Mouse (Mus musculus) kidney, embryonic 15.5 days (tissue): ENCODE results near the gene St6gal1. TPM values are rescaled to one million over a fixed set of nuclear protein-coding genes. Genes with fewer than 3 reads are reported as not detected.

Source experiments
- ATAC-seq: fragments of 200-750 bp; cut with Nextera tagmentation; replicated peaks from 2 replicates; pipeline ENCODE4 v1.8.0; 2017; ENCODE audit warnings: moderate TSS enrichment; ENCODE audit not compliant: low FRiP score
- H3K27ac ChIP-seq: fragments of 300-500 bp; sonication (generic); 2 replicates; pipeline ENCODE4 v1.5.1; 2015; ENCODE audit warnings: mild to moderate bottlenecking, inconsistent platforms
- H3K27me3 ChIP-seq: fragments of 300-500 bp; sonication (generic); 2 replicates; pipeline ENCODE4 v1.6.1; 2015; ENCODE audit warnings: inconsistent platforms
- H3K36me3 ChIP-seq: fragments of 300-500 bp; sonication (generic); 2 replicates; pipeline ENCODE4 v1.6.1; 2015; ENCODE audit warnings: inconsistent platforms
- H3K4me1 ChIP-seq: fragments of 300-500 bp; sonication (generic); 2 replicates; pipeline ENCODE4 v1.6.1; 2015; ENCODE audit warnings: inconsistent platforms
- H3K4me2 ChIP-seq: fragments of 300-500 bp; sonication (generic); 2 replicates; pipeline ENCODE4 v1.6.1; 2015; ENCODE audit warnings: moderate library complexity, mild to moderate bottlenecking, inconsistent platforms
- H3K4me3 ChIP-seq: fragments of 300-500 bp; sonication (generic); replicated peaks from 2 replicates; pipeline ENCODE4 v1.5.1; 2015; ENCODE audit warnings: mild to moderate bottlenecking, inconsistent platforms
- H3K9ac ChIP-seq: fragments of 300-500 bp; sonication (generic); 2 replicates; pipeline ENCODE4 v1.6.1; 2015; ENCODE audit warnings: mild to moderate bottlenecking, inconsistent platforms
- H3K9me3 ChIP-seq: fragments of 300-500 bp; sonication (generic); replicated peaks from 2 replicates; pipeline ENCODE4 v1.6.1; 2016; ENCODE audit warnings: inconsistent platforms
- WGBS: fragments of 180-500 bp; shearing (Covaris S2); methylation state at CpG from one replicate; pipeline ENCODE4 v1.1.7; 2015; ENCODE audit warnings: mixed read lengths; 5-methylcytosine and 5-hydroxymethylcytosine counted together
- polyA plus RNA-seq: library from polyadenylated mRNA; unstranded; fragments of >200 nt; fragmentation: Nextera tagmentation; extraction: Ambion mirVana; gene quantifications from 2 replicates; pipeline ENCODE4 v1.2.1, GENCODE M21; 2015

St6gal1 gene
- polyA plus RNA-seq, 1 experiment from 2014 or later, result 22.6 TPM

DNA sequence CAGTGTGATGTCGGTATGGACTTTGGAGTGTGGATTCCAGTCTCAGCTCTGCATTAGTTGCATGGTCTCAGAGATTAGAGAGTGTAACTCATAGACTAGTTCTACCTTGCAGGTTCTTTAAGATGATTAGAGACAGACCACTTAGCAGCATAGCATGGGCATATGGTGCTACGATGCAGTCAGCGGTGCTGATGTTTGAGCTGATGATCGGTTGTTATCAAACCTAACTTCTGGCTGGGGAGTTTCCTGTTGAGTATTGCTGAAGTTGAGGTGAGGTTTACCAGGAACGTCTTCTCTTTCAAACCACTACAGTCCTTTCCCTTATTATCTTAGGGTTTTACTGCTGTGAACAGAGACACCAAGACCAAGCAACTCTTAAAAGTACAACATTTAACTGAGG, 57.7 kb downstream of the St6gal1 start:
- H3K36me3 ChIP-seq, result no peaks in the 10 kb centered on the region
- WGBS, result 88% methylated on average over 5 of the region's 5 CpGs
- no peak overlapping the region for H3K4me2 ChIP-seq
- no peaks in the 10 kb centered on the region for H3K27me3 ChIP-seq
- 0 out of 2 replicates have a peak, but pooled peaks cover 2% of the 10 kb centered on the region for H3K4me1 ChIP-seq
- no peak overlapping the region for H3K4me3 ChIP-seq
- no peak overlapping the region for H3K27ac ChIP-seq
- ATAC-seq, result no peak
- no peaks in the 10 kb centered on the region for H3K9me3 ChIP-seq
- no peak overlapping the region for H3K9ac ChIP-seq

GRCm38 (mm10) chr16:23282941-23283340, 58.4 kb downstream of the St6gal1 start:
- Histone ChIP-seq H3K4me1 (0 out of 2 replicates have a peak, but pooled peaks cover 2% of the 10 kb centered on the region), H3K9me3 (no peaks in the 10 kb centered on the region), H3K9ac (no peak overlapping the region), H3K27me3 (no peaks in the 10 kb centered on the region), H3K36me3 (no peaks in the 10 kb centered on the region), H3K4me2 (no peak overlapping the region), H3K4me3 (no peak overlapping the region), H3K27ac (no peak overlapping the region)
- 80% methylated on average over 5 of the region's 5 CpGs for WGBS
- no peak for ATAC-seq

GRCm38 (mm10) chr16:23283677-23284076, 59.1 kb downstream of the St6gal1 start:
- Histone ChIP-seq H3K36me3 (no peaks in the 10 kb centered on the region), H3K4me3 (no peak overlapping the region), H3K27me3 (no peaks in the 10 kb centered on the region), H3K9ac (no peak overlapping the region), H3K4me1 (0 out of 2 replicates have a peak, but pooled peaks cover 2% of the 10 kb centered on the region), H3K9me3 (no peaks in the 10 kb centered on the region), H3K4me2 (no peak overlapping the region), H3K27ac (no peak overlapping the region)
- ATAC-seq, result no peak
- WGBS, result 93% methylated on average over 1 of the region's 1 CpGs

- ATAC-seq, result no peak
- Histone ChIP-seq H3K4me1 (0 out of 2 replicates have a peak, but pooled peaks cover 2% of the 10 kb centered on the region), H3K4me2 (no peak overlapping the region), H3K9me3 (no peaks in the 10 kb centered on the region), H3K27ac (no peak overlapping the region), H3K4me3 (no peak overlapping the region), H3K9ac (no peak overlapping the region), H3K27me3 (no peaks in the 10 kb centered on the region), H3K36me3 (no peaks in the 10 kb centered on the region)
- 80% methylated on average over 15 of the region's 15 CpGs for WGBS
These were observed 60.2 kb downstream of the St6gal1 start for GRCm38 (mm10) chr16:23284470-23285394.

GRCm38 (mm10) chr16:23286380-23287097, 62.0 kb downstream of the St6gal1 start:
- no peaks in the 10 kb centered on the region for H3K9me3 ChIP-seq
- no peak overlapping the region for H3K4me3 ChIP-seq
- no peak for ATAC-seq
- H3K4me1 ChIP-seq, result 0 out of 2 replicates have a peak, but pooled peaks cover 2% of the 10 kb centered on the region
- H3K36me3 ChIP-seq, result no peaks in the 10 kb centered on the region
- H3K9ac ChIP-seq, result no peak overlapping the region
- H3K27ac ChIP-seq, result no peak overlapping the region
- H3K4me2 ChIP-seq, result no peak overlapping the region
- H3K27me3 ChIP-seq, result no peaks in the 10 kb centered on the region
- WGBS, result 82% methylated on average over 11 of the region's 11 CpGs

DNA sequence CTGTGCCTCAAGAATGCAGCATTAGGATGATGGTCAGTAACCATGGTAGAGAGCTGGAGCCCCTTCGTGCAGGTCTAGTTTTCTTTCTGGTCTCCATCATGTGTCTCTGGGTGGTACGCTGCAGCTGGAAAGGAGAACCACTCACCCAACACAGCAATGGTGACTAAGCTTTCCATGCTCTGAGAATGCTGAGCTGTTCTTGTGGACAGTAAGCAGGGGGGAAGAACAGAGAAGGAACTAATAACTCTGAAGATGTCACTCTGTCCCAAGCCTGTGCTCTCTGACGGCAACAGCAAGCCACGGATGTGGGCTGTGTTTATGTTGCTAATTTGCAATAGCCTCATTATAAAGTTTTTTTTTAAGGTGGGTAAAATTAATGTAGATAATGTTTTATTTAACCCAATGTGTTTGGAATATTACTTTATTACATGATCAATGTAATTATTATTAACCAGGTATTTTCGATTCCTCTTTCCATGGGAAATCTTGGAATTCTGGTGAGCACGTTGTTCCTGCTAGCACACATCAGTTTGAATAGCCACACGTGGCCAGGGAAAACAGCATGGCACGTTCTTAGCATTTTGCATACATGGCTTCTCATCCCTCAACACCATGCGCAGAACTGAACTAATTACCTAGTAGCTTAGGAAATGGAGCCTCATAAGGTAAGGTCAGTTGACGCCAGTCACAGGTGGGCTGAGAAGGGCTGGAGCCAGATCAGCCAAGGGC, 62.9 kb downstream of the St6gal1 start:
- Histone ChIP-seq H3K27me3 (no peaks in the 10 kb centered on the region), H3K4me3 (no peak overlapping the region), H3K4me1 (0 out of 2 replicates have a peak, but pooled peaks cover 2% of the 10 kb centered on the region), H3K36me3 (no peaks in the 10 kb centered on the region), H3K4me2 (no peak overlapping the region), H3K9me3 (no peaks in the 10 kb centered on the region), H3K27ac (no peak overlapping the region), H3K9ac (no peak overlapping the region)
- whole genome bisulfite sequencing, result 92% methylated on average over 10 of the region's 10 CpGs
- ATAC-seq, result no peak

DNA sequence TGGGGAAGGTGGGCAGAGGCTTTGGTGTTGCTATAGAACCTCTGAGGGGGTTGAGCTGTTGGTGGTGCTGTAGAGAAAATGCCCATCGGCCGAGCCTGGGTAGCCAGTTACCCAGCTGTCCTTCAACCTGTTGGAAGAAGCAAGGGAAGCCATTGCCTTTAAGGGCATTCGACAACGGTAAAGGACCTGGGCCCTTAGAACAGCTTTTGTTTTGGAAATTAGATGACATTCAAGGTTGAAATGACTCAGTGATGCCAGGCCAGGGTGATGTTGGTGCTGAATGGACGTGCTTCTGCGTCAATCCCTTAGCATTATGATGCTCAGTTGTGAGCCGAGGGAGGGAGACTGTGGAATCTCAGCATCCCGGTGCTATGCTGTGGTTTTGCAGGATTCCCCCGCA, 63.6 kb downstream of the St6gal1 start:
- Histone ChIP-seq H3K9ac (no peak overlapping the region), H3K27me3 (no peaks in the 10 kb centered on the region), H3K4me2 (no peak overlapping the region), H3K36me3 (no peaks in the 10 kb centered on the region), H3K4me3 (no peak overlapping the region), H3K9me3 (no peaks in the 10 kb centered on the region), H3K4me1 (0 out of 2 replicates have a peak, but pooled peaks cover 2% of the 10 kb centered on the region), H3K27ac (no peak overlapping the region)
- ATAC-seq, result no peak
- WGBS, result 93% methylated on average over 9 of the region's 9 CpGs

- H3K27me3 ChIP-seq, result no peaks in the 10 kb centered on the region
- H3K4me1 ChIP-seq, result 0 out of 2 replicates have a peak, but pooled peaks cover 2% of the 10 kb centered on the region
- H3K9ac ChIP-seq, result no peak overlapping the region
- no peaks in the 10 kb centered on the region for H3K9me3 ChIP-seq
- 94% methylated on average over 6 of the region's 6 CpGs for WGBS
- H3K4me2 ChIP-seq, result no peak overlapping the region
- H3K4me3 ChIP-seq, result no peak overlapping the region
- no peaks in the 10 kb centered on the region for H3K36me3 ChIP-seq
- H3K27ac ChIP-seq, result no peak overlapping the region
- no peak for ATAC-seq
These were observed 64.9 kb downstream of the St6gal1 start for GRCm38 (mm10) chr16:23289424-23289823.

GRCm38 (mm10) chr16:23290171-23290570, 65.6 kb downstream of the St6gal1 start:
- 83% methylated on average over 9 of the region's 9 CpGs for WGBS
- ATAC-seq, result no peak
- H3K9ac ChIP-seq, result no peak overlapping the region

DNA sequence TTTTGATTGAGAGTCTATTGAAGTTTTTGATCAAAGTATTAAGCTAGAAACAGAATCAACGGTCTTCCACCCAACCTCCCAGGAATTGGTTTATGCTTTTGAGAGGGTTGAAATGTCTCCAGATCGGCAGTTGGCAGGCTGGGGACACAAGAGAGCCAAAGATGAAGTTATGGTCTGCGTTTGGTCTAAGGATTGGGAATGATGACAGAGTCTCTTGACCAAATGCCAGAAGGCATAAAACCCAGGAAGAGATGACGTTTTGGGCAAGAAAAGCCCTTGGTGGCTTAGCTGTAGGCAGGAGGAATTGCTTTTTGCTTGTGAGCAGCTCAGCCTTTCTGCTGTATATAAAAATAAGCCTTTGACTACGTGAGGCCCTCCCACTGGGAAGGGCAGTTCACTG, 67.0 kb downstream of the St6gal1 start:
- Histone ChIP-seq H3K9ac (no peak overlapping the region), H3K36me3 (no peaks in the 10 kb centered on the region), H3K4me3 (no peak overlapping the region), H3K4me2 (no peak overlapping the region), H3K4me1 (0 out of 2 replicates have a peak, but pooled peaks cover 2% of the 10 kb centered on the region), H3K27me3 (no peaks in the 10 kb centered on the region), H3K9me3 (no peaks in the 10 kb centered on the region), H3K27ac (0 out of 2 replicates have a peak overlapping the region, but pooled peaks have one; percentile 27)
- no peak for ATAC-seq
- WGBS, result 75% methylated on average over 5 of the region's 5 CpGs

More at GRCm38 (mm10) chr16:23290171-23290570, 65.6 kb downstream of the St6gal1 start:
- no peak overlapping the region for H3K4me3 ChIP-seq
- no peaks in the 10 kb centered on the region for H3K36me3 ChIP-seq
- no peaks in the 10 kb centered on the region for H3K27me3 ChIP-seq
- H3K9me3 ChIP-seq, result no peaks in the 10 kb centered on the region
- no peak overlapping the region for H3K4me2 ChIP-seq
- no peak overlapping the region for H3K27ac ChIP-seq
- H3K4me1 ChIP-seq, result 0 out of 2 replicates have a peak, but pooled peaks cover 2% of the 10 kb centered on the region

GRCm38 (mm10) chr16:23294236-23294635, 69.7 kb downstream of the St6gal1 start:
- no peak for ATAC-seq
- H3K4me3 ChIP-seq, result no peak overlapping the region
- no peaks in the 10 kb centered on the region for H3K36me3 ChIP-seq
- no peaks in the 10 kb centered on the region for H3K4me1 ChIP-seq
- no peak overlapping the region for H3K4me2 ChIP-seq
- WGBS, result 49% methylated on average over 3 of the region's 3 CpGs
- H3K27ac ChIP-seq, result no peak overlapping the region
- no peaks in the 10 kb centered on the region for H3K27me3 ChIP-seq
- H3K9me3 ChIP-seq, result no peaks in the 10 kb centered on the region
- H3K9ac ChIP-seq, result no peak overlapping the region
